Mouse (Mus musculus): ENCODE results near the gene Gpr18. TPM values are rescaled to one million over a fixed set of nuclear protein-coding genes. Genes with fewer than 3 reads are reported as not detected.

Gene Gpr18
- total RNA-seq, 1 experiment from 2014 or later: 98.8 TPM

- no peak for ATAC-seq (ENCODE audit: extremely low read depth, insufficient number of reproducible peaks, low FRiP score, poor library complexity, severe bottlenecking)
Measured at GRCm38 (mm10) chr14:121869111-121869510, 46.5 kb downstream of the Gpr18 start.

GRCm38 (mm10) chr14:121866574-121866973 lies 49.0 kb downstream of the Gpr18 start:
- ATAC-seq (ENCODE audit: extremely low read depth, insufficient number of reproducible peaks, low FRiP score, poor library complexity, severe bottlenecking): no peak

DNA sequence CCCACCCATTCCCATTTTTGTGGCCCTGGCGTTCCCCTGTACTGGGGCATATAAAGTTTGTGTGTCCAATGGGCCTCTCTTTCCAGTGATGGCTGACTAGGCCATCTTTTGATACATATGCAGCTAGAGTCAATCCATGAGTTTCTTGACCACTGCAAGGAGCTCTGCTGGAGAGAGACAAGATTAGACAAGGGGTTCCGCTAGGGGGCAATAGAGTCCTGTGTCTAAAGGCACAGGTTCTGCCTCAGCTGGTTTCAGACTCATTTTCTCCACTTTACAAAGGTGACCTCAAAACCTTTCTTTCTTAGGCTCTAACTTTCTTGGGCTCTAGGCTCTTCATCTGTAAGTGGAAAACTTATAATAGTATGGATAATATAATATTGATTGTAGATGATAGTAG lies 50.4 kb downstream of the Gpr18 start:
- ATAC-seq (ENCODE audit: extremely low read depth, insufficient number of reproducible peaks, low FRiP score, poor library complexity, severe bottlenecking): peak; percentile 88

Other genes starting within 250 kb of the Gpr18 start
- 20.7 and 21.2 TPM in 2 replicates for gene Dock9, start 117.9 kb downstream of the Gpr18 start, total RNA-seq (2017)
- gene Ubac2, start 37.2 kb downstream of the Gpr18 start, total RNA-seq (2017): 31.9 and 32.0 TPM in 2 replicates
- 73.9 and 74.6 TPM in 2 replicates for gene Gpr183, start 49.4 kb upstream of the Gpr18 start, total RNA-seq (2017)
- 1.2 and 2.7 TPM in 2 replicates for gene Timm8a2, start 118.9 kb upstream of the Gpr18 start, total RNA-seq (2017)
- gene Tm9sf2, start 191.3 kb upstream of the Gpr18 start, total RNA-seq (2017): 112 and 114 TPM in 2 replicates

Measured in neutrophil, adult 5-6 weeks (primary cell).